Mouse (Mus musculus) heart, embryonic 12.5 days (tissue): ENCODE data around the gene Dhx37. TPM values are rescaled to one million over a fixed set of nuclear protein-coding genes. Genes with fewer than 3 reads are reported as not detected.
A peak's percentile ranks its signal among the peaks of the same experiment; 100 is the strongest.

Experiments used
- ATAC-seq: fragments of 200-750 bp; cut with Nextera tagmentation; 2 replicates; pipeline ENCODE4 v1.8.0; 2017; ENCODE audit warnings: moderate TSS enrichment, moderate library complexity; ENCODE audit not compliant: insufficient number of reproducible peaks, low FRiP score
- H3K27ac ChIP-seq: fragments of 300-500 bp; sonication (generic); 2 replicates; pipeline ENCODE4 v1.5.1; 2016; ENCODE audit warnings: mild to moderate bottlenecking, moderate library complexity; ENCODE audit not compliant: poor library complexity, severe bottlenecking
- H3K27me3 ChIP-seq: fragments of 300-500 bp; sonication (generic); replicated peaks from 2 replicates; pipeline ENCODE4 v1.6.1; 2016; ENCODE audit warnings: mild to moderate bottlenecking, moderate library complexity
- H3K36me3 ChIP-seq: fragments of 300-500 bp; sonication (generic); 2 replicates; pipeline ENCODE4 v1.6.1; 2016; ENCODE audit warnings: mild to moderate bottlenecking, moderate library complexity
- H3K4me1 ChIP-seq: fragments of 300-500 bp; sonication (generic); replicated peaks from 2 replicates; pipeline ENCODE4 v1.6.1; 2016; ENCODE audit warnings: mild to moderate bottlenecking
- H3K4me2 ChIP-seq: fragments of 300-500 bp; sonication (generic); 2 replicates; pipeline ENCODE4 v1.6.1; 2016; ENCODE audit warnings: mild to moderate bottlenecking, moderate library complexity
- H3K4me3 ChIP-seq: fragments of 300-500 bp; sonication (generic); 2 replicates; pipeline ENCODE4 v1.5.1; 2016; ENCODE audit warnings: mild to moderate bottlenecking
- H3K9ac ChIP-seq: fragments of 300-500 bp; sonication (generic); 2 replicates; pipeline ENCODE4 v1.6.1; 2016; ENCODE audit warnings: mild to moderate bottlenecking, moderate library complexity
- H3K9me3 ChIP-seq: fragments of 300-500 bp; sonication (generic); replicated peaks from 2 replicates; pipeline ENCODE4 v1.6.1; 2016; ENCODE audit warnings: mild to moderate bottlenecking, moderate library complexity
- WGBS: fragments of 180-500 bp; shearing (Covaris S2); methylation state at CpG from one replicate; pipeline ENCODE4 v1.1.7; 2016; 5-methylcytosine and 5-hydroxymethylcytosine counted together
- polyA plus RNA-seq: library from polyadenylated mRNA; unstranded; fragments of >200 nt; fragmentation: Nextera tagmentation; extraction: Ambion mirVana; gene quantifications from 2 replicates; pipeline ENCODE4 v1.2.1, GENCODE M21; 2016

Gene Dhx37
- polyA plus RNA-seq, 1 experiment from 2014 or later, result 11.4 TPM

DNA sequence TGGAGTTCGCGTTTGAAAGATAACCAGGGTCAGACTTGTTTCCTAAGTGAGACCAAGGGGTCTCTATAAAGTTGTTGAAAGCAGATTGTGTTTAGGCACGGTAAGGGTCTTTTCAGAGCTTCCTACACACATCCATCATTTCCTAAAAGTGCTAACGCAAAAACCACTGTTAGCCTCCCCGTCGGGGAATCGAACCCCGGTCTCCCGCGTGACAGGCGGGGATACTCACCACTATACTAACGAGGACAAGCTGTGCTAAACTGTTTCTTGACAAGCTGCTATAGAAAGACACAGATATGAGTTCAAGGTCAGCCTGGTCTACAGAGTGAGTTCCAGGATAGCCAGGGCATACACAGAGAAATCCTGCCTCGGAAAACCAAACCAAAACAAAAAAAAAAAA, 25.1 kb downstream of the Dhx37 start:
- H3K4me1 ChIP-seq, result peaks cover 23% of the 10 kb centered on the region
- H3K36me3 ChIP-seq, result peaks cover 4% of the 10 kb centered on the region
- H3K9me3 ChIP-seq, result no peaks in the 10 kb centered on the region
- no peak overlapping the region for H3K9ac ChIP-seq
- H3K27me3 ChIP-seq, result no peaks in the 10 kb centered on the region
- ATAC-seq, result peak; percentile 65
- H3K4me3 ChIP-seq, result peak overlapping the region; percentile 44
- 2% methylated on average over 13 of the region's 13 CpGs for whole genome bisulfite sequencing
- no peak overlapping the region for H3K27ac ChIP-seq
- H3K4me2 ChIP-seq, result peak overlapping the region; percentile 58

DNA sequence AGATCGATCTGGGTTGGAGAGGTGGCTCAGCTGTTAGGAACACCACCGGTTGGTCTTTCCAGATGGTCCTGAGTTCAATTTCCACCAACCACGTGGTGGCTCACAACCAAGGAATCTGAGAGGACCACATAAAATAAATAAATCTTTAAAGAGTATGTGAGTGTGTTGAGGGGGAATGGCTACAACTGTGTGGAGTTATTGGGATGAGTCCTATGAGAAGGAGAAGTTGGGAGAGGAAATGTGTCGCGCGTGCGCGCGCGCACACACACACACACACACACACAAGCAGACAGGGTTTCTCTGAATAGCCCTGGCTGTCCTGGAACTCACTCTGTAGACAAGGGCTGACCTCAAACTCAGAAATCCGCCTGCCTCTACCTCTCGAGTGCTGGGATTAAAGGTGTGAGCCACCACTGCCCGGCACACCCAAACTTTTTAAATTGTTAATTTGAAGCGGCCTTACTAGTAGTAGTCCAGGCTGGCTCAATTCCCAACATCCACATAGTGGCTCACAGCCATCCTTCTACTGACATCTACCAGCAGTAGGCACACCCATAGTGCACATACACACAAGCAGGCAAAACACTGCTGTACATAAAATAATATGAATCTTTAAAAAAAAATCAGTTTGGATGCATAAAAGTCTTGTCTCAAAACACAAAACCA, 25.9 kb downstream of the Dhx37 start:
- 63% methylated on average over 14 of the region's 14 CpGs for WGBS
- H3K9me3 ChIP-seq, result no peaks in the 10 kb centered on the region
- ATAC-seq, result no peak
- no peak overlapping the region for H3K4me3 ChIP-seq
- peaks cover 25% of the 10 kb centered on the region for H3K4me1 ChIP-seq
- H3K4me2 ChIP-seq, result no peak overlapping the region
- no peak overlapping the region for H3K9ac ChIP-seq
- no peak overlapping the region for H3K27ac ChIP-seq
- no peaks in the 10 kb centered on the region for H3K36me3 ChIP-seq
- no peaks in the 10 kb centered on the region for H3K27me3 ChIP-seq

DNA sequence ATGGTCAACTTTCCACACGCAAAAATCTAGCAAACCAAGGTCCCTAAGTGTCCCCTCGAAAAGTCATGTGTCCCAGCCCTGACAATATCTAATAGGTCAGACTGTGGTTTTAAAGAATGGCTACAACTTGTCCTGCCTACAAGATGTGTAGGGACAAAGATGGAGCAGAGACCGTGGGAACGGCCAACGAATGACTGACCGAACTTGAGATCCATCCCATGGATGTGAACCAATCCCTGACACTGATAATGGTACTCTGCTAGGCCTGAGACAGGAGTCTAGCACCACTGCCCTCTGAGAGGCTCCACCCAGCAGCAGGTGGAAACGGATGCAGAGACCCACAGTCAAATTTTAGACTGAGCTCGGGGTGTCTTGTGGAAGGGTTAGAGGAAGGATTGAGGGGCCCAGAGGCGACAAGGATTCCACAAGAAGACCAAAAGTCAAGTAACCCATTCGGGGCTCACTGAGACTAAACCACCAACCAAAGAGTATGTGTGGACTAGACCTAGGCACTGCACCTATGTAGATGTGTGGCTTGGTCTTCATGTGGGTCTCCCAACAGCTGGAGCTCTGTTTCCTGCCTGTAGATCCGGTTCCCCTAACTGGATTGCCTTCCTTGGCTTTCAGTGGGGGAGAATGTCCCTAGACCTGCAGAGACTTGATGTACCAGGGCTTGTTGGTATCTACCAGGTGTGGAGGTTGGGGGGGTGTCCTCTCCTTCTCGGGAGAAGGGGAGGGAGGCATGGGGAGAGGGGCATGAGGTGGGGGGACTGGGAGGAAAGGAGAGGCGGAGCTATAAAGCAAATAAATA, 26.7 kb downstream of the Dhx37 start:
- peak overlapping the region; percentile 72; the same call in 1 of the 2 replicates for H3K9ac ChIP-seq
- peak overlapping the region; percentile 72; the same call in 1 of the 2 replicates for H3K27ac ChIP-seq
- WGBS, result 54% methylated on average over 13 of the region's 13 CpGs
- H3K9me3 ChIP-seq, result no peaks in the 10 kb centered on the region
- peak overlapping the region; percentile 67 for H3K4me3 ChIP-seq
- H3K4me2 ChIP-seq, result peak overlapping the region; percentile 77
- no peak for ATAC-seq
- peaks cover 26% of the 10 kb centered on the region for H3K4me1 ChIP-seq
- no peaks in the 10 kb centered on the region for H3K27me3 ChIP-seq
- no peaks in the 10 kb centered on the region for H3K36me3 ChIP-seq

DNA sequence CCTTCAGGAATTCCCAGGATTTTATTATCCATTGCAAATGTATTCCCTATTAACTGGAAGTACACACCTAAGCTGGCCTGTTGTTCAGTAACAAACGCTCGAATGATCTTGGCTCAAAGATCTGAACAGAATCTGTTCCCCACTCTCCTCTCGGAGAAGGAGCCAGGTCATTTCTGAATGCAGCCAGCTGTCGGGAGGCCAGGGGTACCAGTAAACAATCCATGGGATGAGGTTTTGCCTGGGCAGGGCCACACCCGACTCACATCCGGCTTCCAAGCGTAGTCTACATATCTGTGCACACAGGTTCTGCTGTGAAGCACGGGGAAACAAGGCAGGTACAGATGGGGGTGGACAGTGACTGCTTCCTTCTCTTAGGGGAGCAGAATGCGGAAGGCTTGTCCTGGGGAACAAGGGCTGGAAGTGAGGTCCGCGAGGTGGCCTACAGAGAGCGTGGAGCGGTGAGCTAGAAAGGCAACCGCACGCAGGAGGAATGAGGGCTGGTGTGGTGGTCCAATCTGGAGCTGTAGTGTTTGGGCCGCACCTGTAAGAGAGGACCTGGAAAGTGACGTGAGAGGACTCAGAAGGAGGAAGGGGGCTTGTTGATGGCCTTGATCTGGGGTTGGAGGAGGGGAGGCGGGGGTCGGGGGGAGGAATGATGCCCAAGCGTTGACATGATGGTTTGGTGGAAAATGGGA, 27.5 kb downstream of the Dhx37 start:
- Histone ChIP-seq H3K27ac (peak overlapping the region; percentile 72), H3K9me3 (no peaks in the 10 kb centered on the region), H3K4me2 (peak overlapping the region; percentile 77), H3K9ac (peak overlapping the region; percentile 72), H3K4me1 (peaks cover 26% of the 10 kb centered on the region), H3K36me3 (no peaks in the 10 kb centered on the region), H3K27me3 (no peaks in the 10 kb centered on the region), H3K4me3 (peak overlapping the region; percentile 67)
- peak; percentile 48 for ATAC-seq
- 4% methylated on average over 20 of the region's 20 CpGs for WGBS

DNA sequence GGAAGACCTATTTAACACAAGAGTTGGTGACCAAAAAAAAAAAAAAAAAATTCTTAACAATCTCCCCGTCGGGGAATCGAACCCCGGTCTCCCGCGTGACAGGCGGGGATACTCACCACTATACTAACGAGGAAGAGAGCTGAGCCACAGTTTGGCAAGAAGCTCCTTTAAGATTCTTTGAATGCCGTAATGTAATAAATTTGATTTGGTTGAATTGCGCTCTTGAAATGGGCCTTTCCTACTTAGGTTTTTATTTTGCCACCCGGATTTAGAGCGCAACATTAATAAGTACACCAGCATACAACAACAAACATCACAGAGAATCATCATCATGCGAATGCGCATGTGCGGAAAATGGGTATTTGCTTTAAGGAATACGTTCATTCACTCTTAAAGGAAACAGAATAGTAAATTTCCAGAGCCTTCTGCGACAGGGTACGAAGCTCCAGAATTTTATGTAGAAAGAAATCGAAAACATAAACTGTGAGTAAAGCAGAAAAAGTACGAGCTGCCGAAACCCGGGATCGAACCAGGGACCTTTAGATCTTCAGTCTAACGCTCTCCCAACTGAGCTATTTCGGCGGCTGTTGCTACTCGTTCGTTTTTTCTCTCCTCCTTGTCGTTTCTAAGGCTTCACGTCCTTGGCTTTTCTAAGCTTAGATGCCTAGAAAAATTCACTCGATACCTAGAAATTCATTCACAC, 28.2 kb downstream of the Dhx37 start:
- ATAC-seq, result peak; percentile 66
- peak overlapping the region; percentile 77 for H3K4me2 ChIP-seq
- whole genome bisulfite sequencing, result under 1% methylated on average over 31 of the region's 31 CpGs
- peaks cover 26% of the 10 kb centered on the region for H3K4me1 ChIP-seq
- H3K27ac ChIP-seq, result peak overlapping the region; percentile 89
- no peaks in the 10 kb centered on the region for H3K9me3 ChIP-seq
- no peaks in the 10 kb centered on the region for H3K27me3 ChIP-seq
- H3K4me3 ChIP-seq, result peak overlapping the region; percentile 67
- peak overlapping the region; percentile 72 for H3K9ac ChIP-seq
- no peaks in the 10 kb centered on the region for H3K36me3 ChIP-seq

GRCm38 (mm10) chr5:125404903-125405545, 28.9 kb downstream of the Dhx37 start:
- WGBS, result under 1% methylated on average over 28 of the region's 28 CpGs
- peak overlapping the region; percentile 77 for H3K4me2 ChIP-seq
- H3K36me3 ChIP-seq, result no peaks in the 10 kb centered on the region
- peak overlapping the region; percentile 67 for H3K4me3 ChIP-seq
- peak overlapping the region; percentile 60 for H3K9ac ChIP-seq
- peaks cover 22% of the 10 kb centered on the region for H3K4me1 ChIP-seq
- peak overlapping the region; percentile 89 for H3K27ac ChIP-seq
- ATAC-seq, result peak; percentile 34
- no peaks in the 10 kb centered on the region for H3K9me3 ChIP-seq
- no peaks in the 10 kb centered on the region for H3K27me3 ChIP-seq

GRCm38 (mm10) chr5:125404536-125404902, 29.4 kb downstream of the Dhx37 start:
- WGBS, result 1% methylated on average over 7 of the region's 7 CpGs
- Histone ChIP-seq H3K4me2 (peak overlapping the region; percentile 77), H3K27me3 (no peaks in the 10 kb centered on the region), H3K9me3 (no peaks in the 10 kb centered on the region), H3K4me3 (peak overlapping the region; percentile 67), H3K36me3 (no peaks in the 10 kb centered on the region), H3K4me1 (peaks cover 17% of the 10 kb centered on the region), H3K9ac (peak overlapping the region; percentile 60), H3K27ac (peak overlapping the region; percentile 89)
- ATAC-seq, result no peak

DNA sequence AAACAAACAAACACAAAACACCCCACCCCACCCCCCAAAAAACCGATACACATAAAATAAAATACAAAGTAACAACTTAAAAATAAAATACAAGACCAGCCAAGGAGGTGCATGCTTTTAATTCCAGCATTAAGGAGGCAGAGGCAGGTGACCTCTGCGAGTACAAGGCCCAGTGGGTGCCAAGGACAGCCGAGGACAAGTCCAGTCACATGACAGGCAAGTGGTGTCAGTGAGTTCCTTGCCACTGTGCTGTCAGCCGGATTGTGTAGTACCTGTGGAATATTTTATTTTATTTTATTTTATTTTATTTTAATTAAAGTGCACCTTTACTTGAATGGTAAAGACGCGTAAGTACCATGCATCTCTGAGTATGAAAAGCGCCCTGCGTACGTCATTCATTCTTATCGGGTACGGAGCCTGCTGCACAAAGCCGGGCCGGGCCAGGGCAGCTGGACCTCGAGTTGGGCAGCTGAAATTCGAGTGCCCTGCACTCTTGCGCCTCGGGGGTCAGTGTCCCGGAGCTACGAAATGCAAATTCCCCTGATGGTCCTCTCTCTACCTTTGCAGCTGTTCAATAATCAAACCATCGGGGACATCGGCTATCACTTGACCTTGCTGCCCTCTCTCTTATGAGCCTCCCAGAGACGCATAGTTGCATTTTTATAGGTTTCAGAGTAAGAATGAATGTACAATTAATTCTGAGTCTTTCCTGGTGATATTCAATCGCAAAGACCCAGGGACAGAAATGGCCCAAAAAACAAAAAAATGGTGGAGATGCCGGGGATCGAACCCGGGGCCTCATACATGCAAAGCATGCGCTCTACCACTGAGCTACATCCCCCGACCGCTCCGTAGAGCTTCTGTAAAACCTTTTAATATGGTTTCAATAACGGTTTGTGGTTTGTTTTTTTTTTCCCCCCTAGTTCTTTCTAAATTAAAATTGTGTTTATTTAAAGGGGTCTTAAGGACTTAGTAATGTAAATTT, 30.1 kb downstream of the Dhx37 start:
- H3K4me2 ChIP-seq, result peak overlapping the region; percentile 80
- H3K27ac ChIP-seq, result peak overlapping the region; percentile 64; the same call in 1 of the 2 replicates
- H3K36me3 ChIP-seq, result no peaks in the 10 kb centered on the region
- peak overlapping the region; percentile 69 for H3K9ac ChIP-seq
- 11% methylated on average over 31 of the region's 31 CpGs for WGBS
- no peaks in the 10 kb centered on the region for H3K9me3 ChIP-seq
- H3K4me3 ChIP-seq, result peak overlapping the region; percentile 52
- ATAC-seq, result peak; percentile 49
- no peaks in the 10 kb centered on the region for H3K27me3 ChIP-seq
- H3K4me1 ChIP-seq, result peaks cover 17% of the 10 kb centered on the region

GRCm38 (mm10) chr5:125402991-125403390, 30.9 kb downstream of the Dhx37 start:
- WGBS, result 53% methylated on average over 6 of the region's 6 CpGs
- no peak for ATAC-seq
- Histone ChIP-seq H3K27me3 (no peaks in the 10 kb centered on the region), H3K4me1 (peaks cover 14% of the 10 kb centered on the region), H3K27ac (0 out of 2 replicates have a peak overlapping the region, but pooled peaks have one; percentile 64), H3K4me2 (no peak overlapping the region), H3K9ac (no peak overlapping the region), H3K36me3 (no peaks in the 10 kb centered on the region), H3K4me3 (no peak overlapping the region), H3K9me3 (no peaks in the 10 kb centered on the region)
